Mouse (Mus musculus): ENCODE results near the gene Rpl4.
"Not testable (repeated sequence)": the region's sequence is repeated elsewhere in the genome, so short reads cannot be mapped to it uniquely, and the experiment has no call there.

Rpl4 gene

GRCm38 (mm10) chr9:64172816-64173665, at the start of gene Rpl4, which contains the start of gene Zwilch:
Gene Rpl4 (plus strand): TSS chr9:64173375.
Gene Zwilch (minus strand): TSS chr9:64173104.
- DNase-seq: peak; percentile 66 to 82

DNA sequence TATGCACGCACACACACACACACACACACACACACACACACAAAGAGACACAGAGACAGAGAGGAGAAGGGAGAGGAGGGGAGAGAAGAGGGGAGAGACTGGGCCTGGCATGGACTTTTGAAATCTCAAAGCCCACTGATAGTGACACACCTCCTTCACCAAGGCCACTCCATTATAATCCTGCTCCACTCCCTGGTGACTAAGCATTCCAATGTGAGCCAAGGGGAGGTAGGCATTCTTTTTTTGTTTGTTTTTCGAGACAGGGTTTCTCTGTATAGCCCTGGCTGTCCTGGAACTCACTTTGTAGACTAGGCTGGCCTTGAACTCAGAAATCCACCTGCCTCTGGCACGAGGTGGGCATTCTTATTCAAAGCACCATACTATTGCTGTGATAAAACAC, 48.3 kb upstream of the Rpl4 start:
- not testable (repeated sequence) for DNase-seq

GRCm38 (mm10) chr9:64125307-64125706, 47.9 kb upstream of the Rpl4 start:
- no peak for DNase-seq

GRCm38 (mm10) chr9:64126121-64126520, 47.1 kb upstream of the Rpl4 start:
- no peak for DNase-seq

- DNase-seq: no peak
Measured at GRCm38 (mm10) chr9:64131623-64132022, 41.6 kb upstream of the Rpl4 start.

- DNase-seq: peak in 1 of 2 experiments; percentile 59
Measured at GRCm38 (mm10) chr9:64138896-64139295, 34.3 kb upstream of the Rpl4 start.

- DNase-seq: no peak
Measured at GRCm38 (mm10) chr9:64139879-64140278, 33.3 kb upstream of the Rpl4 start.

DNA sequence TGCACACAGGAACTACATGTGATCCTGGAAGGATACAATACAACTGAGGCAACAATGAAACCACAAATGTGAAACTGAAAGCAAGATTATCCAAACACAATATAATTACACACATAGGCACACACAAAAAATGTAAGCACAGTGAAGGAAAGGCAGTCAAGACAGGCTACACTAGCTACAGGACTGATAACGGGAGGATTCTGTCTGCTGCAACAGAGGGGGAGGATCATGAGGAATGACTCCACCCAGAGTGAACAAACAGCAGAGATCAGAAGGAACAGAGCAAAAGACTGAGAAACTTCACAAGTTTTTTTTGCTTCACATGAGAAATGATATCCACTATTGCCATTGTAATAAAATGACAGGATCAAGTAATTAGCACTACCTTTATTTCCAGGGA, 16.5 kb upstream of the Rpl4 start:
- DNase-seq: no peak

GRCm38 (mm10) chr9:64160471-64160870, 12.7 kb upstream of the Rpl4 start:
- no peak for DNase-seq

GRCm38 (mm10) chr9:64169967-64170366, 3.2 kb upstream of the Rpl4 start:
- not testable (repeated sequence) for DNase-seq

DNA sequence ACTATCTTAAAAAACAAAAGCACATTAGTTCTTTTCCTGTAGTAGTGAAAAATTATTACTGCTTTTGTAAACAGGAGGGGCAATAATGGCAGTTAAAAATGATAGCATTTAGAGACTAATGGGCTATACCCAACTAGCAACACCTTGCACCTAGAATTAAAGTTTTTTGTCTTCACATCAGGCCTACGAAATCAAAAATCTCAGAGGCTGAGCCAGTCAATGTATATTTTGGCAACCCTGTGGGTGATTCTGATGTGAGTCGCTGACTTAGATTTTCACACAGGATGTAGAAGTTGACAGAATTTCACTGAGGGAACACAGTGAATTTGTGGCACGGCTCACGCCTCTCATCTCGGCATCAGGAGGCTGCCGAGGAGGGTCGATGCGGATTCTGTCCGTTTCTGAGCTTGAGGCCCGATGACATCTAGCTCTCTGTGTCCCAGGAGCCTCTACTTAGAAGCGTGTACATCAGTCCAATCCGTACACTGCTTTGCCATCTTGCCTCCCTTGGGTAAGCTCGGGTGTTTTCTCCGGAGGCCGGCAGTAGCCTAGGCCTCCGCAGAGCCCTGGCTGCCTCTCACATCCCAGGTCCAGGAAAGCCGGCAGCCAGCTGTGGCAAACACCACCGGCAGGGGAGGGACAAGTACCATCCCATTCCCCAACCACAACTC, 895 bp upstream of the Rpl4 start:
- DNase-seq: no peak

- no peak for DNase-seq
Measured at GRCm38 (mm10) chr9:64173666-64174220, 568 bp downstream of the Rpl4 start.

GRCm38 (mm10) chr9:64174341-64174740, 1.2 kb downstream of the Rpl4 start:
- DNase-seq: no peak

DNA sequence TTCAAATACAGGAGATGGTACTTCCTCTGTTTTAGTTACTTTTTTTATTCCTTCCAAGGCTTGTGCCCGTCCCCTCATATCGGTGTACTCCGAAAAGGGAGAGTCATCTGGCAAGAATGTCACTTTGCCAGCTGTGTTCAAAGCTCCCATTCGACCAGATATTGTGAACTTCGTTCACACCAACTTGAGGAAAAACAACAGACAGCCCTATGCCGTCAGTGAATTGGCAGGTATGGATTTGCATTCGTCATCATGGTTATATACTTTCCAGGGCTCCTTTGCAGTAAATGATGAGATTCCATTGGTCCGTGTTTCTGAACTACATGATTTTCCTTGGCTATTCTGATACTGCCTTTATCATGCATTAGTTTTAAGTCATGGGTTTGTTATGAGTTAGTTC, 1.6 kb downstream of the Rpl4 start:
- no peak for DNase-seq

DNA sequence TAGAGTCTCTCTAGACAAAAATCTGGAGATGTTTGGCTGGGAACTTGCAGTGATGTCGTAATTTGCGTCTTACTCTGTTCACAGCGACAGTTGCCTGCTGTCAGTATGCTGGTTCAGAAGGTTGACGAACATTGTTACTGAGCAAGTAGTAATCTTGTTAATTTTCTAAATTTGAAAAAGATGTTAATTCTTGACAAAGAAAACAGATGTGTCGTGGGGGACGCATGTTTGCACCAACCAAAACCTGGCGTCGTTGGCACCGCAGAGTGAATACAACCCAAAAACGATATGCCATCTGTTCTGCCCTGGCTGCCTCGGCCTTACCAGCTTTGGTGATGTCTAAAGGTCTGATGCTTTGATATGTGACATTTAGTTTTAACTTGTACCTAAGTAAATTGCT, 2.2 kb downstream of the Rpl4 start:
- no peak for DNase-seq

- DNase-seq: no peak
Measured at GRCm38 (mm10) chr9:64178610-64178973, 5.4 kb downstream of the Rpl4 start.

GRCm38 (mm10) chr9:64178974-64179646, 5.9 kb downstream of the Rpl4 start, which contains the start of gene Snapc5:
Gene Snapc5 (plus strand): TSS chr9:64179274.
- DNase-seq: peak; percentile 77 to 84

- DNase-seq: not testable (repeated sequence)
Measured at GRCm38 (mm10) chr9:64183295-64183694, 10.1 kb downstream of the Rpl4 start.

DNA sequence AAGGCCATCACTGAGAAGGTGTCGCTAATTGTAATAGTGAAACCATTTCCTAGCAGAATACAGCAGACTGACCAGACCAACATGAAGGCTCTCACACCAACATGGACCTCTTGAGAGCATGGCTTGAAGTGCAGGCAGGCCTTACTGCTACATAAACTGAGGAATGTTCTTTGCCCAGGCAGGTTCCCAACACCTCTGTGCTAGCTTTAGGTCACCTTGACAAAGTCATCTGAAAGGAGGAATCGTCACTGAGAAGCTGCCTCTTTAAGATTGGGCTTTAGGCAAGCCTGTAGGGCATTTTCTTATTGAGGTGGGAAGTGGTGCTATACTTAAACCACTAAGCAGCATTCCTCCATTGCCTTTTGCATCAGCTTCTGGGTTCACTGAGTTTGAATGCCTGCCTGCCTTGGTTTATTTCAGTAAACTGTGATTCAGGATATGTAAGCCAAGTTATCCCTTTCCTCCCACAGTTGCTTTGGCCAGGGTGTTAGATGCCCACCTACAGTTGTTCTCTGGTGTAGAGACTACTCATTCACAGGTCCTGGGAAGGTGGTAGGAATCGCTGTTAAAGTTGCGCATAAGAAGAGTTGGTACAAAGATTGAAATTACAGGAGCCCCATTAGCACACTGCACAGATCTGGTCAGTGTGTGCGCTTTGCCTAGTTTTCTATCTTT, 11.1 kb downstream of the Rpl4 start:
- no peak for DNase-seq

- DNase-seq: no peak
Measured at GRCm38 (mm10) chr9:64193879-64194278, 20.7 kb downstream of the Rpl4 start.

DNA sequence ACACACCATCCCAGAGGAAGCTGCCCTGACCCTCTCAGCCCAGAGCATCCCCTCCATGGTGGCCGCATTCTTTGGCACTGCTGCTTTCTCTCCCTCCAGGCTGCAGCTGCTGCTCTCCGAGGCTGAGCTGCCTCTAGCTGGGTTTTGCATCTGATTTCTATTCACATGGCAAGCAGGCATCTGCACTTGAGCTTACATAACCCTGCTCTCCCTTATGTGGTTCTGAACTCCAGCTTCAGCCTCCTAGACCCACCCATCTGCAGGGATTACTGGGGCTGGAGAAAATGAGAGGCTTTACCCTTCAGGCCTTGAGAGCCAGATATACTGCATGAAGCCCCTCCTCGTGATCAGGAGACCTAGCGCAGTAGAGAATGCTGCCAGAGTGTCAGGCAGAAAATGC, 22.4 kb downstream of the Rpl4 start:
- DNase-seq: no peak

DNA sequence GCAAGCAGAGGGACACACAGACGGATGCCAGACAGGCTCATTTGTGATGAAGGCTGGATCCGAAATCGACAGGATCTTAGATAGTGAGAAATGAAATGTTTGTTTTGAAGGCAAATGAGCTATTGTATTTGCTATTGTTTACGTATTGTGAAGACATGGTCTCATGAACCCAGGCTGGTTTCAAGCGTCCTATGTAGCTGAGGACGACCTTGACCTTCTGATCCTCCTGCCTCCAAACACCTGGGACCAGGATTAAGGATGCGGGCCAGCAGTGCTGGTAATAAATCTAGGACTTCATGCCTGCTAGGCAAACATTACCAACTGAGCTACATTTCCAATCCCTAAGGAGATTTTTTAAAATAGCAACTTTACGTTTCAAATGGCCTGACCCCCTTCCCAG, 24.3 kb downstream of the Rpl4 start:
- no peak for DNase-seq
